Mouse (Mus musculus) C2C12 (cell line): ENCODE measurements around the gene Fbxw22. TPM values are rescaled to one million over a fixed set of nuclear protein-coding genes. Genes with fewer than 3 reads are reported as not detected.
"Not testable (repeated sequence)": the region's sequence is repeated elsewhere in the genome, so short reads cannot be mapped to it uniquely, and the experiment has no call there.

Experiments used
- H3K27me3 ChIP-seq: one replicate; pipeline ENCODE4 v1.6.1; 2011; ENCODE audit not compliant: control insufficient read depth, insufficient read depth, insufficient read length
- H3K36me3 ChIP-seq: one replicate; pipeline ENCODE4 v1.6.1; 2011; ENCODE audit not compliant: control insufficient read depth, insufficient read depth
- H3K4me3 ChIP-seq: one replicate; pipeline ENCODE4 v1.5.1; 2011; ENCODE audit warnings: mild to moderate bottlenecking, control low read depth; ENCODE audit not compliant: poor library complexity, insufficient read depth, severe bottlenecking
- H3K79me2 ChIP-seq: one replicate; pipeline ENCODE4 v1.6.1; 2011; ENCODE audit not compliant: control insufficient read depth, insufficient read depth
- H3K79me3 ChIP-seq: one replicate; pipeline ENCODE4 v1.6.1; 2011; ENCODE audit warnings: low read depth, control low read depth
- H3ac ChIP-seq: one replicate; pipeline ENCODE3; 2011; ENCODE audit warnings: low read depth; ENCODE audit not compliant: control insufficient read depth, insufficient read length
- CEBPB ChIP-seq: IDR thresholded peaks from one replicate; pipeline ENCODE4 v1.6.1; 2011; ENCODE audit warnings: low read depth, mild to moderate bottlenecking, control low read depth, moderate library complexity
- CTCF ChIP-seq: IDR thresholded peaks from one replicate; pipeline ENCODE4 v1.5.1; 2011; ENCODE audit not compliant: control insufficient read depth, insufficient read depth, insufficient read length
- FOSL1 ChIP-seq: IDR thresholded peaks from one replicate; pipeline ENCODE4 v1.8.0; 2011; ENCODE audit warnings: mild to moderate bottlenecking, low read length; ENCODE audit not compliant: poor library complexity, insufficient read depth, severe bottlenecking
- MAX ChIP-seq: IDR thresholded peaks from one replicate; pipeline ENCODE4 v1.6.1; 2011; ENCODE audit warnings: mild to moderate bottlenecking, control low read depth
- MYOD1 ChIP-seq: IDR thresholded peaks from one replicate; pipeline ENCODE4 v1.6.1; 2011; ENCODE audit warnings: low read depth; ENCODE audit not compliant: control insufficient read depth, insufficient read length
- MYOG ChIP-seq: IDR thresholded peaks from one replicate; pipeline ENCODE4 v1.6.1; 2011; ENCODE audit not compliant: control insufficient read depth, insufficient read length; ENCODE audit errors: extremely low read depth
- USF1 ChIP-seq: IDR thresholded peaks from one replicate; pipeline ENCODE4 v1.6.1; 2011; ENCODE audit warnings: low read depth, mild to moderate bottlenecking, control low read depth, moderate library complexity
- long read RNA-seq, 2 experiments: library from polyadenylated mRNA; unstranded; transcript quantifications; one replicate each; pipeline ENCODE4 v2.0.0; 2019 to 2020
- polyA plus RNA-seq: library from polyadenylated mRNA; unstranded; fragments of >200 nt; fragmentation: generic; extraction: Trizol; gene quantifications from one replicate; pipeline ENCODE4 v1.2.1, GENCODE M21; 2012; ENCODE audit warnings: missing spikeins

The Fbxw22 gene
- polyA plus RNA-seq = not detected
- long read RNA-seq, experiment 1 = 0 reads
- long read RNA-seq, experiment 2 = 0 reads

GRCm38 (mm10) chr9:109404196-109404595 is at the start of gene Fbxw22:
Gene Fbxw22 (minus strand): TSS chr9:109404296.
- not testable (repeated sequence) for H3K4me3 ChIP-seq, H3K79me2 ChIP-seq, H3K36me3 ChIP-seq

GRCm38 (mm10) chr9:109449040-109449439 is 44.9 kb upstream of the Fbxw22 start, which contains the start of gene Fbxw16:
Gene Fbxw16 (minus strand): TSS chr9:109449140.
- H3K27me3 ChIP-seq = no peaks in the 10 kb centered on the region
- H3K36me3 ChIP-seq = no peaks in the 10 kb centered on the region
- no peaks in the 10 kb centered on the region for H3K79me3 ChIP-seq
- TF ChIP-seq MYOG (no peak), FOSL1 (no peak), CTCF (no peak), MAX (no peak)
- H3K4me3 ChIP-seq = no peak within 1 kb of the TSS
- H3K79me2 ChIP-seq = no peaks in the 10 kb centered on the region
- H3ac ChIP-seq = no peak within 1 kb of the TSS

More at GRCm38 (mm10) chr9:109404196-109404595, at the start of gene Fbxw22:
- H3K79me3 ChIP-seq, H3K27me3 ChIP-seq, H3ac ChIP-seq: not testable (repeated sequence)

GRCm38 (mm10) chr9:109432956-109433355 is 28.9 kb upstream of the Fbxw22 start:
- no peaks in the 10 kb centered on the region for H3K79me3 ChIP-seq
- TF ChIP-seq FOSL1 (no peak), MYOG (no peak), MYOD1 (no peak), MAX (no peak), USF1 (no peak), CTCF (no peak), CEBPB (no peak)
- H3K36me3 ChIP-seq = no peaks in the 10 kb centered on the region
- H3ac ChIP-seq = no peak overlapping the region
- no peak overlapping the region for H3K4me3 ChIP-seq
- H3K27me3 ChIP-seq = no peaks in the 10 kb centered on the region
- H3K79me2 ChIP-seq = no peaks in the 10 kb centered on the region

- not testable (repeated sequence) for H3K36me3 ChIP-seq, H3ac ChIP-seq, H3K4me3 ChIP-seq, H3K79me3 ChIP-seq, H3K27me3 ChIP-seq, H3K79me2 ChIP-seq
These were observed 64.5 kb downstream of the Fbxw22 start, which contains the start of gene Fbxw28 for GRCm38 (mm10) chr9:109339559-109339958. Gene Fbxw28 (minus strand): TSS chr9:109339659.

Other genes with a start within 250 kb of the Fbxw22 start
- not detected for gene Fbxw21, start 242.3 kb downstream of the Fbxw22 start, polyA plus RNA-seq
- not detected for gene Fbxw13, start 208.3 kb downstream of the Fbxw22 start, polyA plus RNA-seq
- gene Fbxw20, start 169.5 kb downstream of the Fbxw22 start, polyA plus RNA-seq = not detected
- gene Fbxw14, start 116.6 kb downstream of the Fbxw22 start, polyA plus RNA-seq = not detected
- not detected for gene Fbxw28, start 64.6 kb downstream of the Fbxw22 start, polyA plus RNA-seq
- gene Fbxw16, start 44.8 kb upstream of the Fbxw22 start, polyA plus RNA-seq = not detected
- gene Fbxw19, start 91.6 kb upstream of the Fbxw22 start, polyA plus RNA-seq = not detected
- gene Fbxw15, start 164.0 kb upstream of the Fbxw22 start, polyA plus RNA-seq = not detected
- not detected for gene Fbxw24, start 221.8 kb upstream of the Fbxw22 start, polyA plus RNA-seq